Mouse (Mus musculus) v-Abl transformed pro-B cells (cell line): ENCODE measurements at regions not wholly inside any gene's neighbourhood (a gene's known extent, or its start where the extent isn't known, plus 50 kb on each side); places are given as distances from the start of the nearest gene placed in this dataset.
"Not testable (repeated sequence)": the region's sequence is repeated elsewhere in the genome, so short reads cannot be mapped to it uniquely, and the experiment has no call there.

Source experiments
- in situ Hi-C, 2 experiments: fragments of 400-800 bp; cut with MboI; formaldehyde crosslinking; loops; one replicate each; pipeline ENCODE4 v1.15.1; 2025; ENCODE audit not compliant: unreplicated experiment in 2 of 2

GRCm38 (mm10) chr15:42068207-42068831 is 1934.2 kb downstream of the 9330182O14Rik start:
- in situ Hi-C loops = no loop called here

DNA sequence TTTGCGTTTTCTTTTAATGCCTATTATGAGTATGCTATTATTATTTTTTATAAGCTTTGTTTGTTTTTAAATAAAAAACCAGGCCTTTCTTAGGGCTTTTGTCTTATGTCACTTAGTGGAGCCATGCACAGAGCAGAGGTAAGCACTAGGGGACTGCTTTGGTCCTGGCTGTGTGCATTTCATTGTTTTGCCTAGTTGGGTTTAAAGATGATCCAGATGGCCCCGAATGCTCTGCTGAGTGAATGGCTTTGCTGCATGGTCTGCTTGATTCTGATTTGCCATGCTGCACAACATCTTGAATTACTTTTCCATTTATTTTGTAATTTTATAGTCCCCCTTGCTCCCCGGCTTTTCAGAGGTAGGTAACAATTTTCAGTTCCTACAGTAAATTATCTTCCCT is 1934.9 kb downstream of the 9330182O14Rik start:
- in situ Hi-C loops = no loop called here

DNA sequence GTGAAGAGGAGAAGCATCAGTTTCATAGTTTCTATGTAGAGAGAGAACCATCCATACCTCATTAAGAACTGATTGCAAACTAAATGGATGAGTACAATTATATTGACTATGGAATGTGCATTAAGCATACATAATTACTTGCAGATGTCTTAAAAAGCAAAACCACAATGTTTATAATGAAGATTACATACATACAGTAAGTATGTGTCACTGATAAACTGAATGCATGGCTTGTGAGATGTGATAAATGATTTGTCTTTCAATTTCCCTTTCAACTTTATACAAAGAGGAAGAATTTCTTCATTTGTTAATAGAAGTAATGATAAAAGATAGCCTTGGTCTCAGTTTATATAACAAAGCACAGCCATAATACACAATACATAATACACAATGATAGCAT is 1939.3 kb downstream of the 9330182O14Rik start:
- in situ Hi-C loops = no loop called here

GRCm38 (mm10) chr15:42082436-42082835 is 1948.3 kb downstream of the 9330182O14Rik start:
- in situ Hi-C loops = no loop called here

GRCm38 (mm10) chr15:42100730-42101129 is 1966.6 kb downstream of the 9330182O14Rik start:
- in situ Hi-C loops = no loop called here

DNA sequence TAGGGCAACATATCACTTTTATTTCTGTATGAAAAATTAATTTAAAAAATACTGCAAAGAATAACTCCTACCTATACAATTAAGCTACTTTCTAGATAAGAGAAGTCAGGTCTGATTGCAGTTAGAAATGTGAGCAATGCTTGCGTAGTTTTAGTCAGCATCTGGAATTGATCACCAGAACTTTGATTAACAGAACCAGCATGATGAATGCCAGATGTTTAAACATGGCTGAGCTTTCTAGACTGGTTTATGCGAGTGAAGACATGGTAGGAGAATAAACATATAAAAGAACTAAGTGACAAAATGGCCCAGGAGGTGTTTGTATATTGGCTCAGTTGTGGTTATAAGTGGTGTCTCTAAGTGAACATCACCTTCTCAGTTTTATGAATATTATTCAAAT is 1970.7 kb downstream of the 9330182O14Rik start:
- in situ Hi-C loops = no loop called here

- in situ Hi-C loops = no loop called here
Measured at GRCm38 (mm10) chr15:42107106-42107505, 1972.9 kb downstream of the 9330182O14Rik start.

DNA sequence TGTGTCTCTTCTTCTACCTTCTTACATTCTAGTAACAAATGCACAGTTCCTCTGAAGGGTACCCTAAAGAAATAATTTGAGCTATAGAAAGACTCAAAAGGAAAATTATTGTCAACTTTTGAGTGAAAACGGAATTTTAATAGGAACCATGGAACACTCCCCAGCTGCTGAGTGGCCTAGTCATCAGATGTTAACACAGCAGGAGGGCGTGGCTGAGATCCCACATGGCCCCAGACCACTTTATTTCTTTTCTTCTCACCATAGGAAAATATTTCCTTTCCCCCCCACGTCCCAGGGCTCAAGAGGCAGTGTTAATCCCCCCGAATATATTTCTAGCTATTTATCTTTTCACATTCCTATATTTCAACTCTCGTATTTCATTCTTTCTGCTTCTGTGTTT is 1977.6 kb downstream of the 9330182O14Rik start:
- in situ Hi-C loops = no loop called here

DNA sequence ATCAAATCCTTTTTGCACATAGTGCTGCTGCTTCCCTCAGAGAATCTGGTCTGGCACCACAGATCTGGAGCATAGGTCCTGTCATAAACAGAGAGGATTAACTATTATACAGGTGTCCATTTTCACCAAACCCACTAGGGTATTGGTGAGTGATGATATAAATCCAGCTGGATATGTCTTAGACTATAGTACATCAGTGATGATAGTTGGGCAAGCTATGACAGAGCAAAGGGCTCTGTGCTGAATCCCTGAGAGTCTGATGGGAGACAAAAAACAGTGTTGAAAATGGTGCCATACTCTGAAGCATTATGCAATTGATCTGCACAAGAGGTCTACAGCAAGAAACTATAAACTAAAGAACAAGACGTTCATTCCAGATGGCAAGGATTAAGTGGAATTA is 1993.3 kb downstream of the 9330182O14Rik start:
- in situ Hi-C loops = no loop called here

DNA sequence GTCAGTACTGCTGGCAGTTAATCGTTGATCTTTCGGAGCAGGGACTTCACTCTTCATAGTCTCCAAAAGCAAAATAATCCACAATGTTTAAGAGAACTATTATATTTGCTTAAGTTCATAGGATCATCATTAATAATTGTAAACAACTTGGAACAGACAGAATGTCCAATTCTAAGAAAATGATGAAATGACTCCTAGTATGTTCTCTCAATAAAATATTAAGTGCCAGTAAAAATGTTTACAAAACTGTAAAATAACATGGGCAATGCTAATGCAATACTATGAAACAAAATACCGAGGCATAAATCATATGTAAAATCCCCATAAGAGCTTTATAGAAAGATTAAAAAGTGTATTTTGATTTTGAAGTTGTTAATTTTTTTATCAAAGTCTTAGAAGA is 1994.8 kb downstream of the 9330182O14Rik start:
- in situ Hi-C loops = no loop called here

DNA sequence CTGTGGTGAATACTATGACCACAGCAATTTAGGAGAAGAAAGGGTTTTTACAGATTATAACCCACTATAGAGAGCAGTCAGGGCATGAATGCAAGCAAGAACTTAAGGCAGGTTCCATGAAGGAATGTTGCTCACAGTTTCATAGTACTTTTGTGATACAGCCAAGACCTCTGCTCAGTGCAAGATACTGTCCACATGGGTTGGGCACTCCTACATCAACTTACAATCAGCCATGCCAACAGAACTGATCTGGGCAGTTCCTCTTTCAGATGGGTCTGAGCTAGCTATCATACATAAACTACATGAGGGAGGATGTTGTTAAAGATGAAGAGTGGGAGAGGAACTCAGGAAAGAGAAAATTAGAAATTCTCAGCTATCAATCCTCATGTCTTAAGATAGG is 2032.4 kb downstream of the 9330182O14Rik start:
- in situ Hi-C loops = no loop called here

- in situ Hi-C loops = not testable (repeated sequence)
Measured at GRCm38 (mm10) chr15:42177766-42178165, 2043.6 kb downstream of the 9330182O14Rik start.

GRCm38 (mm10) chr15:42207187-42207846 is 2073.2 kb downstream of the 9330182O14Rik start:
- in situ Hi-C loops = no loop called here

GRCm38 (mm10) chr15:42219496-42219895 is 2085.3 kb downstream of the 9330182O14Rik start:
- in situ Hi-C loops = no loop called here

DNA sequence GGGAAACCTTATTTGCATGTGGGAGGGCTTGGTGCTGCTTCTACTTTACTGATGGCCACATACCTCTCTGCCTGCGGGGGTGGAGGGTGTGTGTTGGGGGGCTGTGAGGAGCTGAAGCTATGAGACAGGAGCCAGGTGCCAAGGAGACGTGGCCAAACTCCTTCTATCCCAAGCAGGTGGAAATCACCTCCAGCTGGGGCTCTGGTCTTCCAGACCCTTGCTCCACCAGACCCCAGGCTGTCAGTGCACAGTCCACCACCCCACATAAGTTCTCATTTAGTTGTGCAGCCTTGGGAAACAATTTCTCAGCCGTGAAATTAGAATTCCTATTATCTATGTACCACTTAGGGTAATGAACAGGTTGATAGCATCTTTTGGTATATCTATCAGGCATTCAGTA is 2085.8 kb downstream of the 9330182O14Rik start:
- in situ Hi-C loops = no loop called here

- in situ Hi-C loops = no loop called here
Measured at GRCm38 (mm10) chr15:42225006-42225405, 2090.8 kb downstream of the 9330182O14Rik start.

DNA sequence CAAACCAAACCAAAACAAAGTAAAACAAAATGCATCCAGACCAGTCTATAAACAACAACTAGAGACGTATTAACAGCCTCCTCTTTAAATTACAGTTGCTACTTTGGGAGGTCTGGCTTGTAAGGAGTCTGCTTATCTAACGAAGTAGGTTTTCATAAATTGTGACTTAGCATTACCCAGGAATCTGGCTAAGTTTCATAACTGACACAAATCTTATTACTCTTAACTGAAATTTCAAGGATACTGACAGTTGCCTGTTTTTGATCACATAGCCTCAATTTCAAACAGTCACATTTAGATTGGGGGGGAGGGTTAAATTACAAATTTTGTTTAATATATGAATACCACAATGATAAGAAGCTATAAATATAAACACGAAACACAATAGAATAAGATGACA is 2097.5 kb downstream of the 9330182O14Rik start:
- in situ Hi-C loops = no loop called here

DNA sequence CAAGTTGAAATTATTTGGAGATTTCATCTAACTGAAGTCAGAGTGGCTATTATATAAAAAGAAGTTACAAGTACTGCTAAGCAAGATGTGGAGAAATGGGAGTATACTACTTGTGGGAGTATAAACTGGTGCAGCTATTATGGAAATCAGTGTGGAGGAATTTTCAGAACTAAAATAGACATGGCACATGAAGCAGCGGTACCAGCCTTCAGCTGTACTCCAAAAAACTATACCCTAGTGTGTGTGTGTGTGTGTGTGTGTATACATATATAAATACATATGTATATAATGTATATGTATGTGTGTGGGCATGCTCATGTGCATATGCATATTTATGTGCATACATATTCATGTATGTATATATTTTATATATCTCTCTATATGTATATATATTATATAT is 2112.6 kb downstream of the 9330182O14Rik start:
- in situ Hi-C loops = no loop called here

GRCm38 (mm10) chr15:42252730-42253330 is 2118.7 kb downstream of the 9330182O14Rik start:
- in situ Hi-C loops = no loop called here

GRCm38 (mm10) chr15:42256343-42256742 is 2122.2 kb downstream of the 9330182O14Rik start:
- in situ Hi-C loops = no loop called here

DNA sequence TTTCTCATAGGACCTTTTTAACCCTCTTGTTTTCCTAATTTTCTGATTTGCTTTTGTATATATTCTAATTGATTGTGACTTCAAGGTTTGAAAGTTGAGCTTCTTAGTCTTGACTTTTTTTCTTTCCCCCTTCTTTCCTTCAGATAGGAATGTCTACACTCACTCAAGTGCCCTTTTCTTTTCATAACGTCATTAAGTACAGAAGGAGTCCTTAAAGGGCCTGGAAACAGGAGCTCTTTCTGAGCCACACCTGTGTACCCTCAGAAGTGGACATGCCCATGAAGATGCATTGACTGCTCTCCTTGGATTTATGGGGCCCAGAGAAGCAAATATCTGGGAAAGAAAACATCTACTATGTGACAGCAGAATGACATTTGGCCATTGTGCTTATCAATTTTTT is 2141.0 kb downstream of the 9330182O14Rik start:
- in situ Hi-C loops = no loop called here

DNA sequence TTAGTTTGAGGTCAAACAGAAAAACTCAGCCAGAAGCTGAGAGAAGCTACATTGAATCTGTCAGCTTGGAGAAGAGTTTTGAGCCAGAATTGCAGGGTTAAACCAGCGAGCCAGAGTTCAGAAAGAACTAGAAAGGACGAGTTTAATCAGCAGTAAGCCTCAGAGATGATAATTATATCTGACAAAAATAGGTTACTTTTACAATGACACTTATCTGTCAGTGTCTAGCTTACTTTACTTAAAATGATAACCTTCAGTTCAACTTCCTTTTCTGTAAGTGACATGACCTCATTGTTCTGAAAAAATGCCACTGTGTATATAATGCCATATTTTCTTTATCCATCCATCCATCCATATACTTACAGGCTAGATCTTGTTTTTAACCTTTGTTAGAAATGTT is 2143.1 kb downstream of the 9330182O14Rik start:
- in situ Hi-C loops = no loop called here
